Mouse (Mus musculus): Measurements from ENCODE around the gene Vmn1r36. TPM values are rescaled to one million over a fixed set of nuclear protein-coding genes. Genes with fewer than 3 reads are reported as not detected.
"Not testable (repeated sequence)": the region's sequence is repeated elsewhere in the genome, so short reads cannot be mapped to it uniquely, and the experiment has no call there.

Gene Vmn1r36
- not detected for total RNA-seq (2021)
- long read RNA-seq, experiment 1: 0 reads
- long read RNA-seq, experiment 2: 0 reads

GRCm38 (mm10) chr6:66719068-66719467, at the start of gene Vmn1r36:
Vmn1r36 (minus strand) TSS chr6:66719168.
- DNase-seq (ENCODE audit: low spot score in 2 of 2): not testable (repeated sequence)

DNA sequence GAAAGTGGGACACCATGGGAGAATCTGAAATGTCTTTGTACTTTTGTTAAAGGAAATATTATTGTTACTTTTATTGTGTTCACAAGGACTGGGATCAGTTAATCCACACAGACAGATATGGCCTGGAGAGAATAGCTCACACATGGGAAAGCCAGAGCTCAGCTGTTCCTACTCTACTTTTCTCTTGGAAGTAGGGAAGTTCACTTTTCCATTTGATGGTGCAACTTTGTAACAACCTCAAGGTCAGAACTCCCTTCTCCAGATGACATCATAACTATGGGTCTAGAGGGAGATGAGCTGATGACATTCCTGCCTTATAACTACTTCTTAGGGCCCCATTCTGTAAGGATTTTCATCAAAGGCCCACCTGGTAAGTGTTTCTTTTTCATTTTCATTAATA, 10.1 kb upstream of the Vmn1r36 start, which contains the start of gene Vmn1r37:
TSS of gene Vmn1r37 (plus strand) at position 301 of the 400 bp plus-strand sequence.
- not testable (repeated sequence) for DNase-seq (ENCODE audit: low spot score in 2 of 2)

GRCm38 (mm10) chr6:66713854-66714253, 5.1 kb downstream of the Vmn1r36 start:
- no peak for DNase-seq (ENCODE audit: low spot score in 2 of 2)

DNA sequence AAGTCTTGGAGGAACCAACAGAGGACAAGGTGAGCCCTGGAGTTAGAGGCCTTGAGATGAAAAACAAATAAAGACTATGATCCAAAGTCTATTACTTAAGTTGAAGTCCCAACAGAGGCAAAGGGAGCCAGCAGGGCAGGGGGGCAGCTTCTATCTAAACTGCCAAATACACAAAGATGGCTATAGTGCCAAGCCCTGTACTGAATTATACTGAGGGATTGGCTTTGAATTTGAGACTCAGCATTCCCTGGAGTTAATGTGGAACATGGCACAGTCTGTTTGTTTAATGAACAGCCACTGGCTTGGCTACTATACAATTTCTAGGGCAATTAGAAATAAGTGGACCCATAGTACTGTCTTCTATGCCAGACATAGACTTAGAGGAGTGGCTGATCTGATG, 10.1 kb downstream of the Vmn1r36 start:
- no peak for DNase-seq (ENCODE audit: low spot score in 2 of 2)

DNA sequence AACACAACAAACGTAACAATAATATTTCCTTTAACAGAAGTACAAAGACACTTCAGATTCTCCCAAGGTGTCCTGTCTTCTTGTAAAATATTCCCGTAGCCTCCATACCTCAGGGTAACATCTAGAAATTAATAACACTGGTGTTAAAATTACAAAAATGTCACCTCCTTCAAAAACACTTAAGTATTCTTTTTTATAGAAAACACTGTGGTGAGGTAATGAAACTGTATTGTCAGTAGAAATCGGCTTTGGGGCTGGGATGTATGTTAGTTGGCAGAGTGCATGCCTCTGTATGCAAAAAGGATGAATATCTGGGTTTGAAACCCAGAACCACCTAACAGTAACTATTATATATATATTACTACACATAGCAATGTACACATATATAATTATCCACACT, 33.2 kb downstream of the Vmn1r36 start, which contains the start of gene Vmn1r35:
TSS of gene Vmn1r35 (minus strand) at position 101 of the 400 bp plus-strand sequence.
- DNase-seq (ENCODE audit: low spot score in 2 of 2): no peak

Other genes with a start within 250 kb of the Vmn1r36 start
- gene Mad2l1, start 183.8 kb downstream of the Vmn1r36 start, total RNA-seq (2021): 1 to 10 TPM; 8.9 to 9.2 TPM
- not detected for gene Vmn1r32, start 159.1 kb downstream of the Vmn1r36 start, total RNA-seq (2021)
- gene Vmn1r33, start 100.9 kb downstream of the Vmn1r36 start, total RNA-seq (2021): not detected
- not detected for gene Vmn1r34, start 75.3 kb downstream of the Vmn1r36 start, total RNA-seq (2021)
- gene Vmn1r35, start 33.3 kb downstream of the Vmn1r36 start, total RNA-seq (2021): not detected
- gene Vmn1r37, start 10.2 kb upstream of the Vmn1r36 start, total RNA-seq (2021): not detected
- gene Vmn1r38, start 63.5 kb upstream of the Vmn1r36 start, total RNA-seq (2021): not detected
- gene Vmn1r39, start 91.4 kb upstream of the Vmn1r36 start, total RNA-seq (2021): not detected
- 10 to 100 TPM; 52.5 to 63.1 TPM for gene Gng12, start 177.2 kb upstream of the Vmn1r36 start, total RNA-seq (2021)

Measured in left cerebral cortex, adult 18-20 months (tissue).